Mouse (Mus musculus) liver, embryonic 11.5 days (tissue): ENCODE data around the gene Nxpe5. TPM values are rescaled to one million over a fixed set of nuclear protein-coding genes. Genes with fewer than 3 reads are reported as not detected.

Source experiments
- ATAC-seq: fragments of 200-750 bp; cut with Nextera tagmentation; replicated peaks from 2 replicates; pipeline ENCODE4 v1.8.0; 2017; ENCODE audit warnings: moderate number of reproducible peaks, mild to moderate bottlenecking, moderate TSS enrichment, moderate library complexity; ENCODE audit not compliant: low FRiP score
- DNase-seq: peaks from one replicate; pipeline ENCODE4 v3.0.0-alpha.2; 2017; ENCODE audit warnings: low spot score
- H3K27ac ChIP-seq: fragments of 300-500 bp; sonication (generic); 2 replicates; pipeline ENCODE4 v1.5.1; 2014; ENCODE audit warnings: mild to moderate bottlenecking, low read depth, low read length, control low read depth
- H3K27me3 ChIP-seq: fragments of 300-500 bp; sonication (generic); replicated peaks from 2 replicates; pipeline ENCODE4 v1.6.1; 2014; ENCODE audit warnings: low read length, mixed read lengths; ENCODE audit not compliant: control insufficient read depth, insufficient read depth
- H3K36me3 ChIP-seq: fragments of 300-500 bp; sonication (generic); 2 replicates; pipeline ENCODE4 v1.6.1; 2014; ENCODE audit warnings: mild to moderate bottlenecking, low read length, moderate library complexity, mixed read lengths; ENCODE audit not compliant: control insufficient read depth, insufficient read depth
- H3K4me1 ChIP-seq: fragments of 300-500 bp; sonication (generic); replicated peaks from 2 replicates; pipeline ENCODE4 v1.6.1; 2014; ENCODE audit warnings: low read length, mixed read lengths; ENCODE audit not compliant: control insufficient read depth, insufficient read depth
- H3K4me2 ChIP-seq: fragments of 300-500 bp; sonication (generic); 2 replicates; pipeline ENCODE4 v1.6.1; 2014; ENCODE audit warnings: mild to moderate bottlenecking, control low read depth, moderate library complexity
- H3K4me3 ChIP-seq: fragments of 300-500 bp; sonication (generic); 2 replicates; pipeline ENCODE4 v1.5.1; 2014; ENCODE audit warnings: low read depth, low read length, control low read depth
- H3K9ac ChIP-seq: fragments of 300-500 bp; sonication (generic); 2 replicates; pipeline ENCODE4 v1.6.1; 2014; ENCODE audit warnings: low read depth, low read length, control low read depth
- H3K9me3 ChIP-seq: fragments of 300-500 bp; sonication (generic); 2 replicates; pipeline ENCODE4 v1.6.1; 2016; ENCODE audit warnings: low read length, inconsistent platforms, mixed read lengths; ENCODE audit not compliant: control insufficient read depth
- WGBS: fragments of 180-500 bp; shearing (Covaris S2); extraction: QIAGEN DNeasy Blood & Tissue Kit; methylation state at CpG from one replicate; pipeline ENCODE4 v1.1.7; 2014; 5-methylcytosine and 5-hydroxymethylcytosine counted together
- polyA plus RNA-seq: library from polyadenylated mRNA; unstranded; fragments of >200 nt; fragmentation: Nextera tagmentation; extraction: Ambion mirVana; gene quantifications from 2 replicates; pipeline ENCODE4 v1.2.1, GENCODE M21; 2014

The Nxpe5 gene
- not detected in 2 replicates for polyA plus RNA-seq

GRCm38 (mm10) chr5:138225700-138226099 is at the start of gene Nxpe5:
Gene Nxpe5 (plus strand): TSS chr5:138225898.
- H3K27me3 ChIP-seq, result no peaks in the 10 kb centered on the region
- H3K4me3 ChIP-seq, result no peak within 1 kb of the TSS
- H3K9ac ChIP-seq, result no peak within 1 kb of the TSS
- 58% methylated on average over 2 of the region's 2 CpGs for WGBS
- H3K36me3 ChIP-seq, result no peaks in the 10 kb centered on the region
- H3K4me2 ChIP-seq, result no peak within 1 kb of the TSS
- H3K9me3 ChIP-seq, result no peaks in the 10 kb centered on the region
- H3K27ac ChIP-seq, result no peak within 1 kb of the TSS
- ATAC-seq (no peak), DNase-seq (no peak)
- H3K4me1 ChIP-seq, result no peaks in the 10 kb centered on the region

DNA sequence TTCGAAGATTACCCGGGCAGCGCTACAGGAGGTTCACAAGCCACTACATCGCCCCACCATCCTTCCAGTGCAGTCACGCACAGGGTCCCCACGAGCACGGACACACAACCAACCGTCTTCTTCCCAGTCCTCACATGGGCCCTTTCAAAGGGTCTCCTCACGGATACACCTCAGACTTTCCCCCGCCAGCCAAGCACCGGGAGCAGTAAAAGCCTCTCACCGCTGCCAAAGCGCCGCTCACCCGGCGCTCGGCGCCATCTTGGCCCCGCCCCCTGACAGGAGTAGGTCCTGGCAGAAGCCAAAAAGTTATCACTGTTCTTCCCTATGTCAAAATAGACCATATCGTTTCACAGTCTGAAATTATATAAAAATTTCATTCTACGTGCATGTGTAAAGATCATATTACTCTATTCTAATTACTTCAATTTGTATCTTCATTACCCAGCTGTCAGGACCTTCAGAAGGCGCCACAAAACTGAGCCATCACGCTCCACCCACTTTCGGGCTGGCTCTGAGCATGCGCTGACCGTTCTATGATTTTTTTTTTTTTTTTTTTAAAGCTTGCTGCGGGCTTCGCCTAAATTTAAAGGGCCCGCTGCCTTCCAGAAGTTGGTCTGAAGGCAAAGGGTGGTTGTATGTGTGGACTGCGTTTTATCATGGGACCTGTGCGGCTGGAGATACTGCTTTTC is 38.6 kb upstream of the Nxpe5 start, which contains the start of the genes Taf6 and Cnpy4:
Gene Taf6 (minus strand): TSS at position 502 of the 689 bp plus-strand sequence.
Gene Cnpy4 (plus strand): TSS at position 536 of the 689 bp plus-strand sequence.
- Histone ChIP-seq H3K27me3 (no peaks in the 10 kb centered on the region), H3K9me3 (no peaks in the 10 kb centered on the region), H3K4me1 (peaks cover 15% of the 10 kb centered on the region), H3K4me2 (peak within 1 kb of the TSS; percentile 74), H3K4me3 (peak within 1 kb of the TSS; percentile 74), H3K27ac (peak within 1 kb of the TSS; percentile 70; the same call in 1 of the 2 replicates), H3K9ac (peak within 1 kb of the TSS; percentile 86), H3K36me3 (peaks cover 20% of the 10 kb centered on the region)
- ATAC-seq, result peak; percentile 81
- DNase-seq, result peak; percentile 78
- whole genome bisulfite sequencing, result under 1% methylated on average over 31 of the region's 31 CpGs

GRCm38 (mm10) chr5:138187661-138188306 is 37.9 kb upstream of the Nxpe5 start:
- H3K4me1 ChIP-seq, result peaks cover 15% of the 10 kb centered on the region
- DNase-seq, result no peak
- no peaks in the 10 kb centered on the region for H3K27me3 ChIP-seq
- H3K36me3 ChIP-seq, result peaks cover 14% of the 10 kb centered on the region
- peak overlapping the region; percentile 74 for H3K4me2 ChIP-seq
- H3K4me3 ChIP-seq, result peak overlapping the region; percentile 74
- peak; percentile 80 for ATAC-seq
- peak overlapping the region; percentile 86 for H3K9ac ChIP-seq
- H3K9me3 ChIP-seq, result no peaks in the 10 kb centered on the region
- peak overlapping the region; percentile 70; the same call in 1 of the 2 replicates for H3K27ac ChIP-seq
- WGBS, result 0% methylated on average over 10 of the region's 10 CpGs

DNA sequence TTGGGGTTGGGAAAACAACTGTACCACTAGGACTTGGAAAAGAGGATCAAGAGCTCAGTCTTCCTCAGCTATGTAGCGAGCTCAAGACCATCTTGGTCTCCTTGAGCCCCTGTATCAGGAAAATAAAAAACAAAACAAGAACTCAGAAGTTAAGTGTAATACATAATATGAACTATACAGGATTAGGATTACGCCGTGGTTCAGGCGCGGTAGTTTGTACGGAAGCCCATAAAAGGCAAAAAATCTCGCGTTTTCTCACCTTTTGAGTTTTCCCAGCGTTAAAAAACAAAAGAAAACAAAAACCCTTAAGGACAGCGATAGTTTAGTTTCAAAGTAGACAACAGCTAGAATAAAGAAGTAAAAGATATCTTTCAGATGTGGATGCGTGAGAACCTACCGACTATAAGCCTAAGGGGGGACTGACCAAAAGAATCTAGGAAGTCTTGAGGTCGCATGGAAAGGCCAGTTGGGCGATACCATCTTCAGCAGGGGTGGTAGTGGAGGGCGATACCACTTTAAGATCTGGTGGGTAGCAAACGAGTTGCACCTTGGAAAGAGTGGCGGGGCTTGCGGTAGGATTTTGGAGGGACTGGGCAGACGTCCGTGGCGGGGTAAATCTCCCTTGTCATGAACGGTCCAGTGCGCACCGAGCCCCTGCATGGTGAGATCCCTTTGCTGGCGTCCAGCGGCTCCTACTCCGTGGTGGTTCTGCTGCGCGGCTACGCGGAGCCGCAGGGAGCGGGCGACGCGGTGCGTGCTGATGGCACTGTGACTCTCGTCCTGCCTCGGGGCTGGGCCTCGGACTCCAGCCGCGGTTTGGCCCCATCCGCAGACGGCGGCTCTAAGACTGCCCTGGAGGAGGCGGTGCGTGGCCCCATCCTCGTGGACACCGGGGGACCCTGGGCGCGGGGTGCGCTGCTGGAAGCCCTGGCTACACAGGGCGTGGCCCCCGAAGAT is 31.6 kb upstream of the Nxpe5 start, which contains the start of gene Mblac1:
Gene Mblac1 (plus strand): TSS at position 544 of the 957 bp plus-strand sequence.
- Histone ChIP-seq H3K36me3 (0 out of 2 replicates have a peak, but pooled peaks cover 4% of the 10 kb centered on the region), H3K9ac (peak within 1 kb of the TSS; percentile 91), H3K9me3 (no peaks in the 10 kb centered on the region), H3K27ac (peak within 1 kb of the TSS; percentile 35), H3K4me2 (peak within 1 kb of the TSS; percentile 99), H3K4me1 (no peaks in the 10 kb centered on the region; the same call in 1 of the 2 replicates), H3K4me3 (peak within 1 kb of the TSS; percentile 77), H3K27me3 (no peaks in the 10 kb centered on the region)
- 6% methylated on average over 54 of the region's 54 CpGs for WGBS
- DNase-seq (peak; percentile 84), ATAC-seq (peak; percentile 79)

- ATAC-seq (peak; percentile 50), DNase-seq (peak; percentile 63)
- no peaks in the 10 kb centered on the region for H3K9me3 ChIP-seq
- peak overlapping the region; percentile 35 for H3K27ac ChIP-seq
- no peaks in the 10 kb centered on the region for H3K27me3 ChIP-seq
- H3K36me3 ChIP-seq, result 0 out of 2 replicates have a peak, but pooled peaks cover 4% of the 10 kb centered on the region
- WGBS, result 3% methylated on average over 29 of the region's 29 CpGs
- H3K4me1 ChIP-seq, result no peaks in the 10 kb centered on the region; the same call in 1 of the 2 replicates
- H3K9ac ChIP-seq, result peak overlapping the region; percentile 91
- H3K4me3 ChIP-seq, result peak overlapping the region; percentile 77
- peak overlapping the region; percentile 99 for H3K4me2 ChIP-seq
Observed at GRCm38 (mm10) chr5:138194755-138195345, 30.8 kb upstream of the Nxpe5 start.

- peak overlapping the region; percentile 99 for H3K4me2 ChIP-seq
- H3K36me3 ChIP-seq, result no peaks in the 10 kb centered on the region
- no peak for ATAC-seq
- H3K4me3 ChIP-seq, result peak overlapping the region; percentile 77
- no peak overlapping the region for H3K27ac ChIP-seq
- no peaks in the 10 kb centered on the region; the same call in 1 of the 2 replicates for H3K4me1 ChIP-seq
- no peak overlapping the region for H3K9ac ChIP-seq
- WGBS, result 73% methylated on average over 7 of the region's 7 CpGs
- no peak for DNase-seq
- no peaks in the 10 kb centered on the region for H3K27me3 ChIP-seq
- H3K9me3 ChIP-seq, result no peaks in the 10 kb centered on the region
Observed at GRCm38 (mm10) chr5:138195463-138195862, 30.2 kb upstream of the Nxpe5 start.

DNA sequence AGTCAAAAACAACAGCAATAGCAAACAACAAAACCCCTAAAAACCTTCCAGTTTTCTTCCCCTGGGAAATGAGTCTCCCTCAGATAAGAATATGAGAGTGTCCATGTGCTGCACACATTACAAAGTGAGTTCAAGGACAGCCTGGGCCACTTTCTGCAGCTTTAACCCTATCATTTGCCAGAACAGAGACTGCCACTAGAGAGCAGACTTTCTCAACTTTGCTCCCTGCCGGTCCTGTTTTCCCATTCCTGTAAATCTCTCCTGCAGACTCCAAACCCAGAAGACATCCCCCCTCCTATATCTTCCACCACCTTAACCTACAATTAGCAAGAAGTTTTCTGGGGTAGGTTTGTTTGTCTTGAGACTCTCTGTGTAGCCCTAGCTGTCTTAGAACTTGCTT is 26.1 kb upstream of the Nxpe5 start:
- DNase-seq, result no peak

More for the DNA sequence above, 26.1 kb upstream of the Nxpe5 start:
- no peak overlapping the region for H3K9ac ChIP-seq
- no peak overlapping the region for H3K4me3 ChIP-seq
- no peak overlapping the region for H3K27ac ChIP-seq
- WGBS, result 10% methylated on average over 1 of the region's 1 CpGs
- H3K4me2 ChIP-seq, result no peak overlapping the region
- ATAC-seq, result no peak
- H3K36me3 ChIP-seq, result no peaks in the 10 kb centered on the region
- H3K27me3 ChIP-seq, result no peaks in the 10 kb centered on the region
- no peaks in the 10 kb centered on the region for H3K9me3 ChIP-seq
- H3K4me1 ChIP-seq, result no peaks in the 10 kb centered on the region; the same call in 1 of the 2 replicates
